Mouse (Mus musculus): Measurements from ENCODE around the gene Ppp2r3a.

DNA sequence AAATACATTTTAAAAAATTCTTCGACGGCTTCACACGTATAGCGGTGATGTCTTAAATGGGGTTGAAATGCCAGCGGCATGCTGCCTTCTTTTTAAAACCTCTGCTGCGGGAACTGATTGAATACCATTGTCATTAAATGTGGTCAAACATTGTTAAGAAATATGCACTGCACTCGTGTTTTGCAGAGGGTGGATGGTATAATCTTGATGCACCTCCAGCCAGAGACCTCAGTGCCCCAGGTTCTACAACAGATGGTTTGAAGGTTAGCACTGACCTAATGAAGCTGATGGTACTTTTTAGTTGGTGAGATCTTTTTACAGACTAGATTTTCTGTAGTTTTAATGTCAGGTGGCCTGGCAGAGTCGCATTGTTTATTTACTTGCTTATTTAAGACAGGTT, 175.9 kb downstream of the Ppp2r3a start:
- TF ChIP-seq CTCF (IDR thresholded peaks at IDR 0.05; ENCODE audit: borderline replicate concordance, insufficient read depth, low read length) = no peak
- TF ChIP-seq POLR2A (IDR thresholded peaks at IDR 0.05; ENCODE audit: low read depth, low read length) = no peak

Data from embryonic fibroblast, embryonic 13.5 days (primary cell).